Mouse (Mus musculus): ENCODE results near the gene Snx32. TPM values are rescaled to one million over a fixed set of nuclear protein-coding genes. Genes with fewer than 3 reads are reported as not detected.

Gene Snx32
- total RNA-seq (2021), result 10 to 100 TPM; 85.9 to 86.6 TPM
- long read RNA-seq, experiment 1, transcript Snx32-201 (13 exons, 1,703 nt), result major isoform, 18 of 82 reads
- long read RNA-seq, experiment 1, partial matches to known transcripts, result 5 of 82 reads
- long read RNA-seq, experiment 1, other reads (novel, unspliced or antisense), result 57 of 82 reads
- long read RNA-seq, experiment 2, transcript Snx32-201 (13 exons, 1,703 nt), result major isoform, 31 of 117 reads
- long read RNA-seq, experiment 2, partial matches to known transcripts, result 12 of 117 reads
- long read RNA-seq, experiment 2, other reads (novel, unspliced or antisense), result 71 of 117 reads

DNA sequence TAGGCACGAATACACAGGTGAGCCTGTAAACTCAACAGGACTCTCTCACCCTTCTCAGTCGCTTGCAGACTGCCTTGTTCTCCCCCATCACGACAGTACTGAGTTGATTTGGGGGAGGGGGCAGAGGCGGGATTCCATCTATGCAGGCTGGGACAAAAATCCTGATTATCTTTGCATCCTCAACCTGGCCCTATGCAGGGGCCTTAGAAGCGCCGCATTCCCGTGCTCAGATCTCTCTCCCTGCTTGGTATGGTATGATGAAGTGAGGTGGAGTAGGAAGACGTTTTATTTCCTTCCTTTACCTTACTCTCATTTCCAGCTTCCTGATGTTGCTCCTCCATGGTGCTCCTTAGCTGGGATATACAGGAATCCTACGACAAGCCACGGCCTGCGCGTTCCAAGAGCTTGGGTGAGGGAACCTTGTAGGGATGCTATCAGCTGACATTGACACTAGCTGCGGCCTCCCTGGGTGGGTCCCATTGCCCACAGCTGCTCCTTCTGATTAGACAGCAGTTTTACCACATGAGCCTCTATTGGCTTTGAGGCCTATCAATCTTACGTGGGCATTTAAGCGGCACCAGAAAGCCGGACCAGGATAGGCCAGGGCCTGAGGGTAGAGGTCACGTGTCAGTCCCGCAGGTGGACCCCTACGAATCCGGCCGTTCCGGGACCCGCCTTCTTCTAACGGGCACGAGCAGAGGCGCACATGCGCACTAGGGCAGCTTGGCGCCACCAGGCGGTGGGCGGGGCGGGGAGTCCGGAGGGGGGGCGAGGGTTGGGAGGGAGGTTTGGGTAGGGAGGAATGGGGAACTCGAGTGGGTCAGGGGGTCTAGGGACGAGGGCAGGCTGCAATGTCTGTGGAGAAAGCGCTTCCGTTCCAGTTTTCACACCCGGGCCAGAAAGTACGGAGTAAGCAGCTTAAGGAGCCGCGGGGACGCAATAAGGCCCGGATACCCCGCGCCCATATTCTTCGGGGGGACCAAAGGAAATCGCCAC, at the start of gene Snx32:
TSS of gene Snx32 (minus strand) at position 508 of the 996 bp plus-strand sequence.
- Histone ChIP-seq H3K4me3 (peak within 1 kb of the TSS; percentile 77), H3K27ac (peak within 1 kb of the TSS; percentile 94)
- peak; percentile 56; the same call in 1 of the 2 replicates for TF ChIP-seq CTCF (conservative IDR thresholded peaks at IDR 0.05)
- peak; percentile 98 to 99 for DNase-seq (ENCODE audit: low spot score in 2 of 2)

GRCm38 (mm10) chr19:5559631-5560456, 49.5 kb upstream of the Snx32 start:
- TF ChIP-seq CTCF (conservative IDR thresholded peaks at IDR 0.05), result no peak
- Histone ChIP-seq H3K27ac (no peak overlapping the region), H3K4me3 (peak overlapping the region; percentile 45)
- no peak for DNase-seq (ENCODE audit: low spot score in 2 of 2)

GRCm38 (mm10) chr19:5559229-5559628, 48.9 kb upstream of the Snx32 start:
- DNase-seq (ENCODE audit: low spot score in 2 of 2), result no peak
- H3K4me3 ChIP-seq, result no peak overlapping the region
- no peak for TF ChIP-seq CTCF (conservative IDR thresholded peaks at IDR 0.05)
- no peak overlapping the region for H3K27ac ChIP-seq

- TF ChIP-seq CTCF (conservative IDR thresholded peaks at IDR 0.05), result no peak
- no peak for DNase-seq (ENCODE audit: low spot score in 2 of 2)
- Histone ChIP-seq H3K4me3 (no peak overlapping the region), H3K27ac (no peak overlapping the region)
Measured at GRCm38 (mm10) chr19:5558770-5559169, 48.4 kb upstream of the Snx32 start.

GRCm38 (mm10) chr19:5558169-5558568, 47.8 kb upstream of the Snx32 start:
- H3K4me3 ChIP-seq, result no peak overlapping the region
- no peak for TF ChIP-seq CTCF (conservative IDR thresholded peaks at IDR 0.05)
- DNase-seq (ENCODE audit: low spot score in 2 of 2), result no peak
- H3K27ac ChIP-seq, result no peak overlapping the region

DNA sequence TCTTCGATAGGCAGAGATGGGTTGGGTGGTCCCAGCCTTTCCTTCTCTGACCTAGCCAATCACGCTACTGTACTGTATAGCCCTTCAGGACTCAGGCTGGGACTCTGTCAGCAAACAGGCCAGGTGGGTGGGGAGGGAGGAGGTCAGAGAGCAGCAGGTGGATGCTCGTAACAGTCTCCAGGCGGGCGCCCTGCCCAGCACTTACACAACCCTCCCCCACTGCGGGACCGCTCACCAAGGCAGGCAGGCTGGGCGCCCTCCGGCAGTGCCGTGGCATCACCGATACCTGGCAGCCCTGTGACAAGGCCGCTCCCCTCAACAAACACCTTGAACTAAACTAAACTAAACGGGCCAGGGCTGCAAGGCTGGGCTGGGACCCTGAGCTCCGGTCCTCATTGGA, 43.9 kb upstream of the Snx32 start:
- no peak for DNase-seq (ENCODE audit: low spot score in 2 of 2)
- no peak for TF ChIP-seq CTCF (conservative IDR thresholded peaks at IDR 0.05)
- H3K27ac ChIP-seq, result no peak overlapping the region
- no peak overlapping the region for H3K4me3 ChIP-seq

GRCm38 (mm10) chr19:5553802-5554201, 43.5 kb upstream of the Snx32 start:
- Histone ChIP-seq H3K4me3 (no peak overlapping the region), H3K27ac (no peak overlapping the region)
- no peak for TF ChIP-seq CTCF (conservative IDR thresholded peaks at IDR 0.05)
- no peak for DNase-seq (ENCODE audit: low spot score in 2 of 2)

GRCm38 (mm10) chr19:5547471-5548056, 37.2 kb upstream of the Snx32 start:
- Histone ChIP-seq H3K27ac (no peak overlapping the region), H3K4me3 (no peak overlapping the region)
- TF ChIP-seq CTCF (conservative IDR thresholded peaks at IDR 0.05), result no peak
- no peak for DNase-seq (ENCODE audit: low spot score in 2 of 2)

- no peak for TF ChIP-seq CTCF (conservative IDR thresholded peaks at IDR 0.05)
- no peak for DNase-seq (ENCODE audit: low spot score in 2 of 2)
- H3K27ac ChIP-seq, result no peak overlapping the region
- H3K4me3 ChIP-seq, result no peak overlapping the region
Measured at GRCm38 (mm10) chr19:5544031-5544430, 33.7 kb upstream of the Snx32 start.

- TF ChIP-seq CTCF (conservative IDR thresholded peaks at IDR 0.05), result no peak
- Histone ChIP-seq H3K27ac (no peak overlapping the region), H3K4me3 (no peak overlapping the region)
- no peak for DNase-seq (ENCODE audit: low spot score in 2 of 2)
Measured at GRCm38 (mm10) chr19:5543362-5543761, 33.0 kb upstream of the Snx32 start.

- H3K4me3 ChIP-seq, result no peak overlapping the region
- DNase-seq (ENCODE audit: low spot score in 2 of 2), result no peak
- TF ChIP-seq CTCF (conservative IDR thresholded peaks at IDR 0.05), result no peak
- H3K27ac ChIP-seq, result no peak overlapping the region
Measured at GRCm38 (mm10) chr19:5538786-5539185, 28.4 kb upstream of the Snx32 start.

- no peak for DNase-seq (ENCODE audit: low spot score in 2 of 2)
- no peak for TF ChIP-seq CTCF (conservative IDR thresholded peaks at IDR 0.05)
- Histone ChIP-seq H3K27ac (no peak overlapping the region), H3K4me3 (no peak overlapping the region)
Measured at GRCm38 (mm10) chr19:5532520-5532919, 22.2 kb upstream of the Snx32 start.

Measured in layer of hippocampus, adult 2 months (tissue).